Mouse (Mus musculus): ENCODE measurements around the gene Tcf7. TPM values are rescaled to one million over a fixed set of nuclear protein-coding genes. Genes with fewer than 3 reads are reported as not detected.

Gene Tcf7
- total RNA-seq, 2 experiments from 2014 or later = 5.9 to 6.7 TPM

- DNase-seq (ENCODE audit: low spot score in 2 of 2) = no peak
These were observed 14.5 kb downstream of the Tcf7 start for GRCm38 (mm10) chr11:52268104-52268835.

DNA sequence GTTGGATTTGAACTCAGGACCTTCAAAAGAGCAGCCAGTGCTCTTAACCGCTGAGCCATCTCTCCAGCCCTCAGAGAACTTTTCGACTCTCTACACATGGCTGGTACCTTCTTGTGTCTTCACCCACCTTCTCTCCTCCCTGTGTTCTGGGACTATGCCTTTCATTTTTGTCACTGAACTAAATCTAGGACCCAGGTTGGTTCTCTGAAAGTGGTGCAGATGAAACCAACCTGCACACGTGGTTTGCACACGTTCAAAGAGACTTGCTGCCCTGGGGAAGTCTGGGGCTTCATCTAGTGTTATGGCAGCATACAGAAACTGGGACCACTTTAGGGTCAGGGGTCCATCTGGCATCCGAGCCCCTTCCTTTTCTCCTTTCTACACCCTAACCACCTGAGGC is 15.5 kb downstream of the Tcf7 start:
- no peak for DNase-seq (ENCODE audit: low spot score in 2 of 2)

DNA sequence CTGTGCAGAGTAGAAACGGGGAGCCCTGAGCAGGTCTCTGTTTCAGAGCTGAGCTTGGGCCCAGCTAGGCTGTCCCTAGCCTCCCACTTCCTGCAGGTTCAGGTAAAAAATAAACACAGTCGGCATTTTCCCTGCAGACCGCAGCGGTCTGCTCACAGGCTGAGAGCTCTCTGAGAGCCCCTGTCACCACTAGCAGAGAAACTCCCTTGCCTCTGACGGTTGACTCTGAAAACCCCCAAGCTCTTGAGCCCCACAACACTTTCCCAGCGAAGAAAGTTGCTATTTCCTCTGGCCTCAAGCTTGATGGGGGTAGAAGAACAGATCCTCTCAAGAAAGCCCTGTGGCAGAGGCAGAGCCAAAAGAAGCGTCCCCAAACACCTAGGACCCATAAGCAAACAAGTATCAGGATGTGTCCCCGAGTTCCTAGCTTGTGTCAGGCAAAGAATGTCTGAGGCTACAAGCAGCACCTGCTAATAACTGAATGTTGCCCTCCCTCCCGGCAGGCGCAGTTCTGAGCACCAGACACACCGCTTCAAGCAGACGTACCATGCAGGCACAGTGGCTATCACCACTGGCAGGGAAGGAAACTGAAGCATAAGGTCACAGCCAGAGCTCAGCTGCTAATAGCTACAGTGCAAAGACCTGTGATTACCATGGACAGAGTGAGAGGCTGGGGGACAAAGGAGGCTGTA is 17.1 kb downstream of the Tcf7 start:
- no peak for DNase-seq (ENCODE audit: low spot score in 2 of 2)

- DNase-seq (ENCODE audit: low spot score in 2 of 2) = no peak
These were observed 17.9 kb downstream of the Tcf7 start for GRCm38 (mm10) chr11:52264871-52265270.

DNA sequence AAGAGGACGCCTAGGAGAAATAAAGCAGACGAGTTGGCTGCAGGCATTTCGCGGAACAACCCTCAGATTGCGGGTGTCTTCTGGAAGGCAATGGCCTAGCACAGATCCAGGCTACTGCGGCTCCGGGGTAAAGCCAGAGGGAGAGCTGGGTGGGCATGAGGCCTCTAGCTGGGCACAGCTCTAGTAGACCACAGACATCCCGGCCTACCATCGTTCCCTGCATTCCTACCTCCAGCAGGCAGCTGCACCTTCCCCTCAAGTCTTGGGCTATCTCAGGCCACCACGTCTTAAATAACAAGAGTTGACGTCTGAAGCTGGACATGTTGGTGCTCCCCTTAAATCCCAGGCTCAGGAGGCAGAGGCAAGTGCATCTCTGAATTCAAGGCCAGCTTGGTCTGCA is 20.5 kb downstream of the Tcf7 start:
- DNase-seq (ENCODE audit: low spot score in 2 of 2) = no peak

DNA sequence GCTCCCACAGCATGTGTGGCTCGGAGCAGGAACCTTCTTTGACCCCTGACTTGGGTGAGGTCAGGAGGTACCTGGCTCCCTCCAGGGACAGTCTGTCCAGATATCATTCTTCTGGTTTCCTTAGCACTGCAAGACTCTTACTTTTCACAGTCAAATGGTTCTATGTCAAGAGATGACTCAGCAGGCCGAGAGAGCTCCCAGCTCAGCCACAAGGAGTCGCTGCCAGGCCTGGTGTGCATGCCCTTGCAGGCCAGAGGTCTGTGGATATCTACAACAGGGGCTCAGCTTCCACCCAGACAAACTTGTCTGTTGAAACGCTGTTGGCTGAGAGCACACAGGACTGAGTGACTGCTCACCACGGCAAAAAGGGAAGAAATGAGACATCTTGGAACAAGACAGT is 20.9 kb downstream of the Tcf7 start:
- DNase-seq (ENCODE audit: low spot score in 2 of 2) = no peak

GRCm38 (mm10) chr11:52260878-52261277 is 21.9 kb downstream of the Tcf7 start:
- no peak for DNase-seq (ENCODE audit: low spot score in 2 of 2)

GRCm38 (mm10) chr11:52258711-52259110 is 24.1 kb downstream of the Tcf7 start:
- no peak for DNase-seq (ENCODE audit: low spot score in 2 of 2)

DNA sequence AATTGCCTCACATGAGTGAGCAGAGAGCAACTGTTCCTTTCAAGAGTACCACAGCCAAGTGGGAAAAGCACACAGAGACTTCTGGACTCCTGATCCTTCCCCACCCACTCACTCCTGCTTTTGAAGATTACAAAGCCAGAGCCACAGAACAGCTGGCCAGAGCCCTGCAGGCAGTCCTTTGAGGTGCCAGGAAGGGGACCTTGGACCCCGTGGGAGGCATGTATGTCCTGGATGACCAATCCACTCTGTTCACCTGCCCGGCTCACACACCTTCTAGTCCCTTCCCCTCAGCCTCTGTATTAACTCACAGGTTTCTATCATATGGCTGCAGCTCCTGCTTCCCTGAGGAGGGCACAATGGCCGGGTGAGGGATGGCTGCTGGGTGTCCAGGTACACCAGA is 25.4 kb downstream of the Tcf7 start:
- no peak for DNase-seq (ENCODE audit: low spot score in 2 of 2)

DNA sequence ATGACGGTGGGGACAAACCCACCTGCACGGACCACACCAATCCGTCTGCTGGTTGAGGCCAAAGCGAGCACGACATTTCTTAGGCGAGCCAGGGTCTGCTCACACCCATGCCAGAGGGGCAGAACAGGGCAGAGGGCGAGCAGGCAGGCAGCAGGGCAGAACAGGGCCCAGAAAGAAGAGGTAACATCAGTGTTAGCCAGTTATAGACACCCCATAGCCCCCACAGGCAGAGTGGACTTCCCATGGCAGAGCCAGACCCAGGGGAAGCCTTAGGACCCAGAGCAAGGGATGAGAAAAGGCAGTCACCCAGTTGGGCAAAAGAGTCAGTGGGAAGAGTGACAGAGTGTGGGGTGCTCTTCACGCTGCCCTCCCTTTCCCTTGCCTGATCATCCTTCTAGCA is 27.7 kb downstream of the Tcf7 start:
- DNase-seq (ENCODE audit: low spot score in 2 of 2) = peak in 1 of 2 experiments; percentile 7

DNA sequence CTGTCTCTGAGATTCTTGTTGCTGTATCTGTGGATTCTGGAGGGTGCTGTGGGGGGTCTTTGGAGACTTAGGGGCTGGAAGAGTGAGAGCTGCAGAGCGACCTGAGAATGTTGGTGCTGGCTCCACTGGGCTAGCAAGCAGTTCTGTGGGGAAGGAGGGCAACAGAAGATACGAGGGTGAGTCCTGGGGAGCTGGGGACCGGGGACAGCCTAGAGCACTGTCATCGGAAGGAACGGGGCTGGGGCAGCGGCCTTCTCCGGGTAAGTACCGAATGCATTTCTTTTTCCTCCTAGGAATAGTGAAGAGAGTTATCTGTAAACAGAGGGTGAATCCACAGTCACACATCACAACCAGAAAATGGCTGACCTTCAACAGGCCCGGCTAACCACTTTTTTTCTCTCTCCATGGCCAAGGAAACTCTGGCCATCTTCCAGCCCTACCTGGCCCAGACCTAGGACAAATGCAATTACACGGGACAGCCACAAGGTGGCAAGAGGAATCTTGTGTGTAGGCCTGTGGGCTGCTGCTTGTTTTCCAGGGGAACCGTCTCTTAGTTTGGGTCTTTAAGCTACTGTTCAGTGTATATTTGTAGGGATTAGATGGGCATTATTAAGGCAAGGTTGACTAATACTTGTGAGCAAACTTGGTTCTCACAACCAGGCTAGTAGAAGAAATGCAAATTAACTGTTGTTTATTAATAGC is 29.0 kb downstream of the Tcf7 start:
- DNase-seq (ENCODE audit: low spot score in 2 of 2) = peak; percentile 58 to 73

DNA sequence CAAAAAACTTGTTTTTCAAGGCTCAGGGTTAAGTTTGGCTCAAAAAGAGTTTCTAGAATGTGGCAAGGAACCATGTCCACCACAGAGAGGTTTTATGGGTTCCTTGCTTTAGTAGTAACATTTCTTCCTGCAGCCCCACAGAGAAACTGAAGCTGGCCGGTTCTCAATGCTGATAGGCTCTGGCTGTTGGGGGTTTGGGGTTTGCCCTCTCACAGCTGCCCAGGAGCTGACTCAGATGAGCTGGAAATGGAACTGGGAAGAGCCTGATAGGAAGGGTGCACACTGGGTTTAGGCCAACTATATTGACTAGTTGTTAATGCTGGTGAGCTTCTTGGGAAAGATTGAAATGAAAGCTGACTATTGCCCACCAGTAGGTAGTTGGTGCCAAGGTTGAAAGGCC is 30.1 kb downstream of the Tcf7 start:
- peak in 1 of 2 experiments; percentile 9 for DNase-seq (ENCODE audit: low spot score in 2 of 2)

- no peak for DNase-seq (ENCODE audit: low spot score in 2 of 2)
These were observed 31.0 kb downstream of the Tcf7 start for GRCm38 (mm10) chr11:52251770-52252169.

- no peak for DNase-seq (ENCODE audit: low spot score in 2 of 2)
These were observed 33.4 kb downstream of the Tcf7 start for GRCm38 (mm10) chr11:52249452-52249851.

DNA sequence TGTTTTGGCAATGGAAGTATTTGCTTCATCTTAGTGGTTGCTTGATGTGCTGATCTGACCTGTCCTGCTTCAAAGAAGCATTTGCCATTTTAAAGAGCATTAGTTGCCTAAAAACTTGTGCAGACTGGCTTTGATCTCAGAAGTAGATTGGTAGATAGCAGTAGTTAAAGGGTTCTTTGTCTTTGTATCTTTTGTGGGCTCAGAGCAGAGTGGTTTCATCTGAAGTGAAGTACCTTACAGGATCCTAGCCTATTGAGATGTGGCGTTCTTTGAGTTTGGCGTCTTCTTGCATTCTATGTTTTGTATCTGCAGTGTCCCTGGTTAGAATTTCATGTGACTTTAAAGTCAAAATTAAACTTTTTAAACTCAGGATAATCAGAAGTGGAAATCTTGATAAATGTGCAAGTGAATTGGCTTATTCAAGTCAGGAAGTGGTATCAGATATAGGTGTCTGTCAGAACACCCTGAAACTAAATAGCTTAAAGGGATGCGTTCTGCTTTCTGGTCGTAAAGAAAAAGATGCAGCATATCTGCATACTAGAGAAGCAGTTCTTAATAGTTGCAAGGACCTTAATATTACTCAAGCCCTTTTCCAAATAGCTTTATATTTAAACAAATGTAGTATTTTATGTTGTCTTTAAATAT is 41.8 kb downstream of the Tcf7 start:
- no peak for DNase-seq (ENCODE audit: low spot score in 2 of 2)

DNA sequence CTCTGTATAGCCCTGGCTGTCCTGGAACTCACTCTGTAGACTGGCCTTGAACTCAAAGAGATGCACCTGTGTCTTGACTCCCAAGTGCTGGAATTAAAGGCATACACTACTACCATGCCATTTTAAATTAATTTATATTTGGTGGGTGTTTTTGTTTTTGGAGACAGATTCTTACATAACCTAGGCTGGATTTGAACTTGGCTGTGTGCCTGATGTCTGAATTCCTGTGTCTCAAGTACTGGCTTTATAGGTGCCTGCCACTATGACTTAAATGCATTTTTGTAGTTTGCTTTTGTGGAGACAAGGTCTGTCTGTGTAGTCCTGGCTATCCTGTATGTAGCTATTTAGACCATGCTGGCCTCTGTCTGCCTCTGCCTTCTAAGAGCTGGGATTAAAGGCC is 48.3 kb downstream of the Tcf7 start:
- DNase-seq (ENCODE audit: low spot score in 2 of 2) = no peak

DNA sequence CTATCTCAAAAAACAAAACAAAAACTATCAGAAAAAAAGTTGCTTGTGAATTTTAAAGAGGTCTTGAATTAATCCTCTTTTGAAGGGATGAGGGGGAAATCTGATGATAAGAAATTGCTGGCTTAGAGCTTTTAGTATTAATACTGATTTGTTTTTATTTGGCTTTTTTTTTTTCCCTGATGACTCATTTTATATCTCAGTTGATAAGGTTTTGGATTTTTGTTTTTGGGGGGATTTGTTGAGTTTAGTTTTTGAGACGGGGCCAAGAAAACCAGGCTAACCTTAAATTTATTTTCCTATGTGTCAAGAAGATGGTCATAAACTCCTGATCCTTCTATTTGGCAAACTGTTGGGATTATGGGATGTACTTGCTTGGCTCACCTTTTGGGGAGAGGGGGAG is 48.9 kb downstream of the Tcf7 start:
- DNase-seq (ENCODE audit: low spot score in 2 of 2) = no peak

DNA sequence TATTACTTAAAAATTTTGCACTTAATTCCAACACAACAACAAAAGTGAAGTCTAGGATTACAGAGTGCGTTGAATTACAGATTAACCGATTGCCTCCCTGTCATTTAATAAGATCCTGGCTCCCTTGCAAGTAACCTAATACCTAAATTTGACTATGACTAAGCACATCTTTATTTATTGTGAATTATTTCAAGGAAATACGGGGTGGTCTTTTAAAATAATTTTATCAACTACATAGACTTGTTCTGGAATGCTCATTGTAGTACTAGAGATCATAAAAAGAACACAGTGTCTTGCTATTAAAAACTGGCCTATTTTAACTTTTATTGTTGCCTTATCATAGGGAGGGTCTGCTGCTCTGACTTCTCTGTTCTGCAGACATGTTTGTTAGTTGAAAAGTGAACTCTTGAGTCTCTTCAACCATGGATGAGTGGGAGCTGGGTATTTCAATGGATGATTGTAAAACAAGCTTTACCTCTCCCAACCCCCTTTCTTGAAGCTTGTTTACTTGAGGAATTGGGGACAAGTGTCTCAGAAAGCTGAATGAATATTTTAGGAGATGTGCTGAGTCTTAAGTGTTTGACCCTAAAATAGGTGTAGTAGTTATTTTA is 49.7 kb downstream of the Tcf7 start:
- no peak for DNase-seq (ENCODE audit: low spot score in 2 of 2)

GRCm38 (mm10) chr11:52231606-52232541 is 50.9 kb downstream of the Tcf7 start, which contains the start of gene Skp1a:
TSS of gene Skp1a (plus strand) at chr11:52231995.
- DNase-seq (ENCODE audit: low spot score in 2 of 2) = peak; percentile 95 to 97

- no peak for DNase-seq (ENCODE audit: low spot score in 2 of 2)
These were observed 52.1 kb downstream of the Tcf7 start for GRCm38 (mm10) chr11:52230694-52231093.
